Mouse (Mus musculus) kidney, adult 2 months (tissue): ENCODE measurements around the gene Myo3a. TPM values are rescaled to one million over a fixed set of nuclear protein-coding genes. Genes with fewer than 3 reads are reported as not detected.

ENCODE experiments used
- DNase-seq: peaks from one replicate; pipeline ENCODE4 v3.0.0; 2021
- H3K27ac ChIP-seq: fragments of 200-500 bp; 2 replicates; pipeline ENCODE4 v1.5.1; 2012; ENCODE audit warnings: low read depth, low read length, control low read depth, inconsistent platforms; ENCODE audit not compliant: insufficient read depth
- H3K27me3 ChIP-seq: fragments of 200-500 bp; replicated peaks from 2 replicates; pipeline ENCODE4 v1.6.1; 2012; ENCODE audit warnings: mild to moderate bottlenecking, moderate library complexity, low read length, inconsistent platforms; ENCODE audit not compliant: control insufficient read depth, insufficient read depth
- H3K36me3 ChIP-seq: fragments of 200-500 bp; 2 replicates; pipeline ENCODE4 v1.6.1; 2012; ENCODE audit warnings: mild to moderate bottlenecking, moderate library complexity, low read length, inconsistent platforms; ENCODE audit not compliant: control insufficient read depth, insufficient read depth
- H3K4me1 ChIP-seq: fragments of 200-500 bp; 2 replicates; pipeline ENCODE4 v1.6.1; 2011; ENCODE audit warnings: low read length; ENCODE audit not compliant: control insufficient read depth, insufficient read depth
- H3K4me3 ChIP-seq: fragments of 200-500 bp; 2 replicates; pipeline ENCODE4 v1.5.1; 2011; ENCODE audit warnings: mild to moderate bottlenecking, low read depth, low read length, control low read depth; ENCODE audit not compliant: insufficient read depth
- CTCF ChIP-seq: fragments of 200-500 bp; conservative IDR thresholded peaks from 2 replicates; pipeline ENCODE4 v1.5.1; 2011; ENCODE audit warnings: low read depth, mild to moderate bottlenecking, control low read depth, low read length, moderate library complexity, mixed read lengths; ENCODE audit not compliant: insufficient read depth, insufficient read length
- POLR2A ChIP-seq: fragments of 200-500 bp; IDR thresholded peaks from one replicate; pipeline ENCODE4 v1.6.1; 2011; ENCODE audit warnings: low read depth, low read length, control low read depth
- WGBS: fragments of 180-500 bp; shearing (Covaris S2); methylation state at CpG from one replicate; pipeline ENCODE4 v1.1.7; 2018; 5-methylcytosine and 5-hydroxymethylcytosine counted together
- polyA plus RNA-seq: library from polyadenylated mRNA; depleted of rRNA; stranded (reverse); fragments of >200 nt; gene quantifications from 2 replicates; pipeline ENCODE4 v1.2.3, GENCODE M21; 2012

Gene Myo3a
- polyA plus RNA-seq, 1 experiment: 0.03 TPM

GRCm38 (mm10) chr2:22646134-22646533, 418.8 kb downstream of the Myo3a start:
- no peak overlapping the region for H3K4me3 ChIP-seq
- H3K36me3 ChIP-seq: no peaks in the 10 kb centered on the region
- H3K4me1 ChIP-seq: no peaks in the 10 kb centered on the region
- DNase-seq: no peak
- WGBS: 20% methylated on average over 1 of the region's 1 CpGs
- TF ChIP-seq POLR2A: no peak
- no peak for TF ChIP-seq CTCF
- H3K27ac ChIP-seq: no peak overlapping the region
- H3K27me3 ChIP-seq: no peaks in the 10 kb centered on the region; the same call in 1 of the 2 replicates

- no peaks in the 10 kb centered on the region for H3K36me3 ChIP-seq
- TF ChIP-seq POLR2A: no peak
- no peak for TF ChIP-seq CTCF
- no peak overlapping the region for H3K4me3 ChIP-seq
- H3K4me1 ChIP-seq: no peaks in the 10 kb centered on the region
- no peak overlapping the region for H3K27ac ChIP-seq
- DNase-seq: no peak
- no peaks in the 10 kb centered on the region for H3K27me3 ChIP-seq
- WGBS: 68% methylated on average over 1 of the region's 1 CpGs
Observed at GRCm38 (mm10) chr2:22648394-22648793, 421.1 kb downstream of the Myo3a start.

- no peaks in the 10 kb centered on the region for H3K27me3 ChIP-seq
- no peaks in the 10 kb centered on the region for H3K36me3 ChIP-seq
- no peak for TF ChIP-seq POLR2A
- TF ChIP-seq CTCF: no peak
- no peak overlapping the region for H3K4me3 ChIP-seq
- no peaks in the 10 kb centered on the region for H3K4me1 ChIP-seq
- H3K27ac ChIP-seq: no peak overlapping the region
- 78% methylated on average over 4 of the region's 4 CpGs for WGBS
- no peak for DNase-seq
Observed at GRCm38 (mm10) chr2:22651826-22652225, 424.5 kb downstream of the Myo3a start.

- Histone ChIP-seq H3K36me3 (no peaks in the 10 kb centered on the region), H3K27ac (no peak overlapping the region), H3K4me3 (no peak overlapping the region), H3K27me3 (no peaks in the 10 kb centered on the region), H3K4me1 (no peaks in the 10 kb centered on the region)
- WGBS: 64% methylated on average over 1 of the region's 1 CpGs
- DNase-seq: no peak
- TF ChIP-seq CTCF (no peak), POLR2A (no peak)
Observed at GRCm38 (mm10) chr2:22663731-22664130, 436.4 kb downstream of the Myo3a start.
